Mouse (Mus musculus) MEL (cell line): ENCODE data around the gene Mpg. TPM values are rescaled to one million over a fixed set of nuclear protein-coding genes. Genes with fewer than 3 reads are reported as not detected.

Experiments
- DNase-seq: peaks from one replicate; pipeline ENCODE4 v3.0.0; 2011; ENCODE audit warnings: low read depth, low spot score
- H3K27ac ChIP-seq: 2 replicates; pipeline ENCODE4 v1.5.1; 2012; ENCODE audit warnings: low read depth, mild to moderate bottlenecking, control low read depth, low read length, moderate library complexity; ENCODE audit not compliant: control insufficient read depth
- H3K27me3 ChIP-seq, 2 experiments: fragments of 150-350 bp in 1 of 2; sonication (generic) in 1 of 2; 2 replicates each; pipeline ENCODE4 v1.6.1; 2012; ENCODE audit warnings: low read length in 2 of 2, mild to moderate bottlenecking in 2 of 2, improper control_type of control experiment in 1 of 2, moderate library complexity in 1 of 2; ENCODE audit not compliant: insufficient read depth in 2 of 2, control insufficient read depth in 1 of 2
- H3K36me3 ChIP-seq, 2 experiments: 2 replicates each; pipeline ENCODE4 v1.6.1; 2012 to 2014; ENCODE audit warnings: low read length in 2 of 2, improper control_type of control experiment in 1 of 2, inconsistent platforms in 1 of 2, mild to moderate bottlenecking in 1 of 2; ENCODE audit not compliant: insufficient read depth in 2 of 2, control insufficient read depth in 1 of 2
- H3K4me1 ChIP-seq, 2 experiments: fragments of 150-350 bp in 1 of 2; sonication (generic) in 1 of 2; 2 replicates each; pipeline ENCODE4 v1.6.1; 2012; ENCODE audit warnings: low read length in 2 of 2, improper control_type of control experiment in 1 of 2, mild to moderate bottlenecking in 1 of 2; ENCODE audit not compliant: insufficient read depth in 2 of 2, control insufficient read depth in 1 of 2
- H3K4me3 ChIP-seq, 2 experiments: fragments of 150-350 bp in 1 of 2; sonication (generic) in 1 of 2; 2 replicates each; pipeline ENCODE4 v1.5.1; 2012; ENCODE audit warnings: low read depth in 2 of 2, low read length in 2 of 2, mild to moderate bottlenecking in 2 of 2, moderate library complexity in 2 of 2, control low read depth in 1 of 2, improper control_type of control experiment in 1 of 2; ENCODE audit not compliant: control insufficient read depth in 1 of 2, insufficient read depth in 1 of 2
- H3K79me2 ChIP-seq: 2 replicates; pipeline ENCODE4 v1.6.1; 2012; ENCODE audit warnings: mild to moderate bottlenecking, low read length, moderate library complexity; ENCODE audit not compliant: control insufficient read depth, poor library complexity, insufficient read depth
- H3K9ac ChIP-seq: 2 replicates; pipeline ENCODE4 v1.6.1; 2012; ENCODE audit warnings: low read depth, mild to moderate bottlenecking, control low read depth, low read length, moderate library complexity; ENCODE audit not compliant: control insufficient read depth, poor library complexity, severe bottlenecking
- H3K9me3 ChIP-seq: fragments of 150-350 bp; sonication (generic); replicated peaks from 2 replicates; pipeline ENCODE4 v1.6.1; 2012; ENCODE audit warnings: mild to moderate bottlenecking, low read length, improper control_type of control experiment, moderate library complexity; ENCODE audit not compliant: insufficient read depth
- BHLHE40 ChIP-seq: IDR thresholded peaks from 2 replicates; pipeline ENCODE4 v1.6.1; 2012; ENCODE audit warnings: low read depth, mild to moderate bottlenecking, inconsistent platforms, low read length, improper control_type of control experiment, borderline replicate concordance
- CTCF ChIP-seq, 3 experiments: IDR thresholded peaks in 2 of 3; conservative IDR thresholded peaks in 1 of 3; 2 replicates each; pipeline ENCODE4 v1.5.1; 2011 to 2012; ENCODE audit warnings: low read length in 3 of 3, low read depth in 2 of 3, mild to moderate bottlenecking in 2 of 3, improper control_type of control experiment in 1 of 3, inconsistent platforms in 1 of 3, mixed read lengths in 1 of 3, moderate library complexity in 1 of 3; ENCODE audit not compliant: control insufficient read depth in 1 of 3, insufficient read depth in 1 of 3, poor library complexity in 1 of 3, severe bottlenecking in 1 of 3
- EP300 ChIP-seq, 2 experiments: IDR thresholded peaks; 2 replicates each; pipeline ENCODE4 v1.6.1; 2011; ENCODE audit warnings: improper control_type of control experiment in 2 of 2, low read length in 2 of 2, low read depth in 1 of 2, mild to moderate bottlenecking in 1 of 2
- GATA1 ChIP-seq: IDR thresholded peaks from 2 replicates; pipeline ENCODE4 v1.6.1; 2011; ENCODE audit warnings: low read depth, low read length, improper control_type of control experiment
- HCFC1 ChIP-seq: IDR thresholded peaks from 2 replicates; pipeline ENCODE4 v1.6.1; 2012; ENCODE audit warnings: low read depth, mild to moderate bottlenecking, inconsistent platforms, low read length, improper control_type of control experiment, moderate library complexity
- JUND ChIP-seq: IDR thresholded peaks from 2 replicates; pipeline ENCODE4 v1.6.1; 2011; ENCODE audit warnings: low read depth, mild to moderate bottlenecking, improper control_type of control experiment, low read length
- KAT2A ChIP-seq: conservative IDR thresholded peaks from 2 replicates; pipeline ENCODE4 v1.6.1; 2012; ENCODE audit warnings: low read depth, low read length, improper control_type of control experiment, inconsistent platforms
- MAX ChIP-seq: IDR thresholded peaks from 2 replicates; pipeline ENCODE4 v1.6.1; 2011; ENCODE audit warnings: low read length, improper control_type of control experiment
- MAZ ChIP-seq: IDR thresholded peaks from 2 replicates; pipeline ENCODE4 v1.6.1; 2012; ENCODE audit warnings: low read depth, mild to moderate bottlenecking, inconsistent platforms, low read length, improper control_type of control experiment
- MEF2A ChIP-seq: IDR thresholded peaks from 2 replicates; pipeline ENCODE4 v1.6.1; 2014; ENCODE audit warnings: low read depth, mild to moderate bottlenecking, inconsistent platforms, low read length, improper control_type of control experiment; ENCODE audit not compliant: poor library complexity, insufficient replicate concordance, severe bottlenecking; ENCODE audit errors: extremely low read depth
- MXI1 ChIP-seq: IDR thresholded peaks from 2 replicates; pipeline ENCODE4 v1.6.1; 2011; ENCODE audit warnings: mild to moderate bottlenecking, low read depth, low read length, improper control_type of control experiment
- MYB ChIP-seq: IDR thresholded peaks from 2 replicates; pipeline ENCODE4 v1.6.1; 2011; ENCODE audit warnings: mild to moderate bottlenecking, low read depth, low read length, improper control_type of control experiment
- MYC ChIP-seq: IDR thresholded peaks from 2 replicates; pipeline ENCODE4 v1.6.1; 2011; ENCODE audit warnings: low read depth, mild to moderate bottlenecking, low read length, improper control_type of control experiment, moderate library complexity
- NELFE ChIP-seq: IDR thresholded peaks from 2 replicates; pipeline ENCODE4 v1.6.1; 2011; ENCODE audit warnings: low read depth, low read length, improper control_type of control experiment
- NRF1 ChIP-seq: IDR thresholded peaks from 2 replicates; pipeline ENCODE4 v1.6.1; 2014; ENCODE audit warnings: low read depth, mild to moderate bottlenecking, inconsistent platforms, low read length, improper control_type of control experiment, moderate library complexity; ENCODE audit not compliant: poor library complexity, insufficient read depth, severe bottlenecking
- POLR2A ChIP-seq, 2 experiments: IDR thresholded peaks; 2 replicates each; pipeline ENCODE4 v1.6.1; 2011 to 2012; ENCODE audit warnings: low read length in 2 of 2, mild to moderate bottlenecking in 2 of 2, control low read depth in 1 of 2, improper control_type of control experiment in 1 of 2, low read depth in 1 of 2, moderate library complexity in 1 of 2; ENCODE audit not compliant: control insufficient read depth in 1 of 2, insufficient read depth in 1 of 2, poor library complexity in 1 of 2
- POLR2AphosphoS2 ChIP-seq: IDR thresholded peaks from 2 replicates; pipeline ENCODE4 v1.6.1; 2011; ENCODE audit warnings: low read length, improper control_type of control experiment
- POLR2AphosphoS5 ChIP-seq: IDR thresholded peaks from 2 replicates; pipeline ENCODE4 v1.6.1; 2012; ENCODE audit warnings: low read depth, borderline replicate concordance, mild to moderate bottlenecking, inconsistent platforms, low read length, moderate library complexity, mixed read lengths
- RCOR1 ChIP-seq: IDR thresholded peaks from 2 replicates; pipeline ENCODE4 v1.6.1; 2012; ENCODE audit warnings: low read depth, mild to moderate bottlenecking, inconsistent platforms, low read length, improper control_type of control experiment
- SIN3A ChIP-seq: IDR thresholded peaks from 2 replicates; pipeline ENCODE4 v1.6.1; 2012; ENCODE audit warnings: low read length, improper control_type of control experiment, inconsistent platforms
- SMC3 ChIP-seq: IDR thresholded peaks from 2 replicates; pipeline ENCODE4 v1.6.1; 2011; ENCODE audit warnings: low read depth, low read length, improper control_type of control experiment
- TAL1 ChIP-seq: IDR thresholded peaks from 2 replicates; pipeline ENCODE4 v1.6.1; 2012; ENCODE audit warnings: mild to moderate bottlenecking, inconsistent platforms, low read length, moderate library complexity, mixed read lengths
- TBP ChIP-seq: IDR thresholded peaks from 2 replicates; pipeline ENCODE4 v1.8.0; 2011; ENCODE audit warnings: low read depth, low read length, improper control_type of control experiment
- UBTF ChIP-seq: IDR thresholded peaks from 2 replicates; pipeline ENCODE4 v1.6.1; 2012; ENCODE audit warnings: low read depth, mild to moderate bottlenecking, inconsistent platforms, low read length, improper control_type of control experiment, moderate library complexity, borderline replicate concordance; ENCODE audit not compliant: insufficient read depth
- USF2 ChIP-seq, 2 experiments: IDR thresholded peaks; 2 replicates each; pipeline ENCODE4 v1.6.1; 2011 to 2012; ENCODE audit warnings: improper control_type of control experiment in 2 of 2, low read length in 2 of 2, borderline replicate concordance in 1 of 2, inconsistent platforms in 1 of 2, low read depth in 1 of 2, mild to moderate bottlenecking in 1 of 2; ENCODE audit not compliant: insufficient read depth in 1 of 2
- ZC3H11A ChIP-seq: IDR thresholded peaks from 2 replicates; pipeline ENCODE4 v1.6.1; 2012; ENCODE audit warnings: low read depth, mild to moderate bottlenecking, inconsistent platforms, low read length, improper control_type of control experiment
- ZKSCAN1 ChIP-seq: IDR thresholded peaks from 2 replicates; pipeline ENCODE4 v1.6.1; 2012; ENCODE audit warnings: low read depth, mild to moderate bottlenecking, inconsistent platforms, low read length, improper control_type of control experiment, moderate library complexity
- ZMIZ1 ChIP-seq: IDR thresholded peaks from 2 replicates; pipeline ENCODE4 v1.6.1; 2012; ENCODE audit warnings: low read depth, mild to moderate bottlenecking, inconsistent platforms, low read length, improper control_type of control experiment, moderate library complexity
- ZNF384 ChIP-seq: IDR thresholded peaks from 2 replicates; pipeline ENCODE4 v1.6.1; 2012; ENCODE audit warnings: low read depth, mild to moderate bottlenecking, inconsistent platforms, low read length, improper control_type of control experiment
- polyA plus RNA-seq, 2 experiments: library from polyadenylated mRNA; stranded (reverse) in 1 of 2; unstranded in 1 of 2; fragments of >175 nt in 1 of 2; fragments of >200 nt in 1 of 2; gene quantifications; 2 replicates each; pipeline versions ENCODE4 v1.2.1 to v1.2.4; 2012; ENCODE audit warnings: low replicate concordance in 2 of 2, low read depth in 1 of 2; ENCODE audit not compliant: insufficient read length in 2 of 2, insufficient read depth in 1 of 2, missing spikeins in 1 of 2
- total RNA-seq: library from RNA; depleted of rRNA; stranded (reverse); fragments of 300-350 nt; gene quantifications from 2 replicates; pipeline ENCODE4 v1.2.3, GENCODE M21; 2012

Mpg gene
- total and polyA plus RNA-seq, 3 experiments = 42.0 to 43.2 TPM; not detected in 1

- H3K27ac ChIP-seq = no peak overlapping the region
- H3K4me1 ChIP-seq = no peaks in the 10 kb centered on the region
- H3K9ac ChIP-seq = no peak overlapping the region
- H3K9me3 ChIP-seq = no peaks in the 10 kb centered on the region
- H3K27me3 ChIP-seq = no peaks in the 10 kb centered on the region
- H3K79me2 ChIP-seq = no peaks in the 10 kb centered on the region
- DNase-seq = peak; percentile 80
- H3K4me3 ChIP-seq = no peak overlapping the region
- TF ChIP-seq POLR2A (IDR thresholded peaks at IDR 0.05; ENCODE audit: control insufficient read depth in 1 of 2, insufficient read depth in 1 of 2, low read depth in 1 of 2, low read length in 2 of 2, poor library complexity in 1 of 2) (no peak), EP300 (IDR thresholded peaks at IDR 0.05; ENCODE audit: low read depth in 1 of 2, low read length in 2 of 2) (0 out of 4 replicates have a peak, but pooled peaks of 1 of the 2 experiments have one; percentile 6), MYC (no peak), SMC3 (peak; percentile 99), ZC3H11A (peak; percentile 98), TAL1 (no peak), RCOR1 (peak; percentile 45; the same call in 1 of the 2 replicates), POLR2AphosphoS2 (no peak), NELFE (no peak), TBP (no peak), HCFC1 (0 out of 2 replicates have a peak, but pooled peaks have one; percentile 25), POLR2AphosphoS5 (no peak), USF2 (IDR thresholded peaks at IDR 0.05; ENCODE audit: borderline replicate concordance in 1 of 2, insufficient read depth in 1 of 2, low read depth in 1 of 2, low read length in 2 of 2) (no peak), BHLHE40 (peak; percentile 59; the same call in 1 of the 2 replicates), NRF1 (no peak), MXI1 (no peak), MEF2A (no peak), ZNF384 (peak; percentile 38), MAX (no peak), ZKSCAN1 (no peak), SIN3A (peak; percentile 48), CTCF (IDR thresholded peaks at IDR 0.05 in 2 of 3, conservative IDR thresholded peaks at IDR 0.05 in 1 of 3; ENCODE audit: control insufficient read depth in 1 of 3, insufficient read depth in 1 of 3, low read depth in 2 of 3, low read length in 3 of 3, poor library complexity in 1 of 3, severe bottlenecking in 1 of 3) (peak in 2 of 3 experiments; percentile 89 to 93), KAT2A (no peak), MAZ (0 out of 2 replicates have a peak, but pooled peaks have one; percentile 32), UBTF (no peak), GATA1 (peak; percentile 86), JUND (peak; percentile 72), MYB (no peak), ZMIZ1 (no peak)
- H3K36me3 ChIP-seq = no peaks in the 10 kb centered on the region
These were observed 44.1 kb upstream of the Mpg start for GRCm38 (mm10) chr11:32181973-32182868.
